Mouse (Mus musculus) midbrain, embryonic 15.5 days (tissue): ENCODE results near the gene Rgs10. TPM values are rescaled to one million over a fixed set of nuclear protein-coding genes. Genes with fewer than 3 reads are reported as not detected.

Source experiments
- ATAC-seq: fragments of 200-750 bp; cut with Nextera tagmentation; replicated peaks from 2 replicates; pipeline ENCODE4 v1.8.0; 2017; ENCODE audit warnings: moderate TSS enrichment
- H3K27ac ChIP-seq: fragments of 300-500 bp; sonication (generic); 2 replicates; pipeline ENCODE4 v1.5.1; 2015; ENCODE audit warnings: mild to moderate bottlenecking, inconsistent platforms
- H3K27me3 ChIP-seq: fragments of 300-500 bp; sonication (generic); replicated peaks from 2 replicates; pipeline ENCODE4 v1.6.1; 2015; ENCODE audit warnings: inconsistent platforms
- H3K36me3 ChIP-seq: fragments of 300-500 bp; sonication (generic); replicated peaks from 2 replicates; pipeline ENCODE4 v1.6.1; 2015; ENCODE audit warnings: inconsistent platforms
- H3K4me1 ChIP-seq: fragments of 300-500 bp; sonication (generic); 2 replicates; pipeline ENCODE4 v1.6.1; 2015; ENCODE audit warnings: inconsistent platforms
- H3K4me2 ChIP-seq: fragments of 300-500 bp; sonication (generic); 2 replicates; pipeline ENCODE4 v1.6.1; 2015; ENCODE audit warnings: inconsistent platforms, mild to moderate bottlenecking, moderate library complexity
- H3K4me3 ChIP-seq: fragments of 300-500 bp; sonication (generic); 2 replicates; pipeline ENCODE4 v1.5.1; 2015; ENCODE audit warnings: mild to moderate bottlenecking, inconsistent platforms
- H3K9ac ChIP-seq: fragments of 300-500 bp; sonication (generic); 2 replicates; pipeline ENCODE4 v1.6.1; 2015; ENCODE audit warnings: mild to moderate bottlenecking, inconsistent platforms
- H3K9me3 ChIP-seq: fragments of 300-500 bp; sonication (generic); 2 replicates; pipeline ENCODE4 v1.6.1; 2016; ENCODE audit warnings: inconsistent platforms
- WGBS: fragments of 180-500 bp; shearing (Covaris S2); methylation state at CpG from one replicate; pipeline ENCODE4 v1.1.7; 2015; ENCODE audit warnings: mixed read lengths; 5-methylcytosine and 5-hydroxymethylcytosine counted together
- polyA plus RNA-seq: library from polyadenylated mRNA; unstranded; fragments of >200 nt; fragmentation: Nextera tagmentation; extraction: Ambion mirVana; gene quantifications from 2 replicates; pipeline ENCODE4 v1.2.1, GENCODE M21; 2015

Gene Rgs10
- polyA plus RNA-seq, 1 experiment from 2014 or later = 50.4 TPM

GRCm38 (mm10) chr7:128382527-128382860, 36.1 kb downstream of the Rgs10 start:
- Histone ChIP-seq H3K4me3 (no peak overlapping the region), H3K9me3 (no peaks in the 10 kb centered on the region), H3K27ac (no peak overlapping the region), H3K36me3 (no peaks in the 10 kb centered on the region), H3K9ac (no peak overlapping the region), H3K4me1 (no peaks in the 10 kb centered on the region), H3K4me2 (no peak overlapping the region), H3K27me3 (no peaks in the 10 kb centered on the region)
- no peak for ATAC-seq
- WGBS = 95% methylated on average over 6 of the region's 6 CpGs

GRCm38 (mm10) chr7:128381811-128382526, 36.6 kb downstream of the Rgs10 start:
- H3K27me3 ChIP-seq = no peaks in the 10 kb centered on the region
- no peaks in the 10 kb centered on the region for H3K4me1 ChIP-seq
- no peak overlapping the region for H3K27ac ChIP-seq
- ATAC-seq = no peak
- no peak overlapping the region for H3K4me3 ChIP-seq
- no peaks in the 10 kb centered on the region for H3K36me3 ChIP-seq
- H3K9ac ChIP-seq = no peak overlapping the region
- WGBS = 89% methylated on average over 14 of the region's 14 CpGs
- H3K9me3 ChIP-seq = no peaks in the 10 kb centered on the region
- no peak overlapping the region for H3K4me2 ChIP-seq

GRCm38 (mm10) chr7:128381001-128381400, 37.6 kb downstream of the Rgs10 start:
- ATAC-seq = no peak
- WGBS = 91% methylated on average over 2 of the region's 2 CpGs

GRCm38 (mm10) chr7:128379162-128379805, 39.3 kb downstream of the Rgs10 start:
- 63% methylated on average over 16 of the region's 16 CpGs for WGBS
- no peak for ATAC-seq
- H3K27me3 ChIP-seq = no peaks in the 10 kb centered on the region
- H3K9ac ChIP-seq = no peak overlapping the region
- H3K4me3 ChIP-seq = no peak overlapping the region
- no peaks in the 10 kb centered on the region for H3K9me3 ChIP-seq
- H3K4me1 ChIP-seq = no peaks in the 10 kb centered on the region
- H3K27ac ChIP-seq = no peak overlapping the region
- no peak overlapping the region for H3K4me2 ChIP-seq
- H3K36me3 ChIP-seq = no peaks in the 10 kb centered on the region

More at GRCm38 (mm10) chr7:128381001-128381400, 37.6 kb downstream of the Rgs10 start:
- Histone ChIP-seq H3K27ac (no peak overlapping the region), H3K9ac (no peak overlapping the region), H3K4me1 (no peaks in the 10 kb centered on the region), H3K4me3 (no peak overlapping the region), H3K27me3 (no peaks in the 10 kb centered on the region), H3K9me3 (no peaks in the 10 kb centered on the region), H3K4me2 (no peak overlapping the region), H3K36me3 (no peaks in the 10 kb centered on the region)

GRCm38 (mm10) chr7:128376206-128376701, 42.3 kb downstream of the Rgs10 start:
- no peaks in the 10 kb centered on the region for H3K9me3 ChIP-seq
- H3K4me3 ChIP-seq = no peak overlapping the region
- H3K4me1 ChIP-seq = no peaks in the 10 kb centered on the region
- no peak overlapping the region for H3K4me2 ChIP-seq
- H3K9ac ChIP-seq = no peak overlapping the region
- H3K27ac ChIP-seq = no peak overlapping the region
- no peaks in the 10 kb centered on the region for H3K36me3 ChIP-seq
- H3K27me3 ChIP-seq = no peaks in the 10 kb centered on the region
- ATAC-seq = no peak
- 87% methylated on average over 11 of the region's 11 CpGs for WGBS

- no peak overlapping the region for H3K9ac ChIP-seq
- H3K4me3 ChIP-seq = no peak overlapping the region
- 96% methylated on average over 11 of the region's 11 CpGs for WGBS
- no peak overlapping the region for H3K27ac ChIP-seq
- no peaks in the 10 kb centered on the region for H3K4me1 ChIP-seq
- H3K27me3 ChIP-seq = no peaks in the 10 kb centered on the region
- H3K36me3 ChIP-seq = no peaks in the 10 kb centered on the region
- no peak overlapping the region for H3K4me2 ChIP-seq
- no peak for ATAC-seq
- H3K9me3 ChIP-seq = no peaks in the 10 kb centered on the region
Measured at GRCm38 (mm10) chr7:128374156-128374555, 44.4 kb downstream of the Rgs10 start.

- H3K4me2 ChIP-seq = no peak overlapping the region
- no peak overlapping the region for H3K9ac ChIP-seq
- H3K4me3 ChIP-seq = no peak overlapping the region
- WGBS = 90% methylated on average over 8 of the region's 8 CpGs
- no peak for ATAC-seq
- no peaks in the 10 kb centered on the region for H3K27me3 ChIP-seq
- H3K36me3 ChIP-seq = no peaks in the 10 kb centered on the region
- H3K4me1 ChIP-seq = no peaks in the 10 kb centered on the region
- no peak overlapping the region for H3K27ac ChIP-seq
- H3K9me3 ChIP-seq = no peaks in the 10 kb centered on the region
Measured at GRCm38 (mm10) chr7:128373751-128374150, 44.8 kb downstream of the Rgs10 start.

- Histone ChIP-seq H3K4me2 (no peak overlapping the region), H3K4me3 (no peak overlapping the region), H3K9me3 (no peaks in the 10 kb centered on the region), H3K4me1 (no peaks in the 10 kb centered on the region), H3K27ac (no peak overlapping the region), H3K9ac (no peak overlapping the region), H3K36me3 (no peaks in the 10 kb centered on the region), H3K27me3 (no peaks in the 10 kb centered on the region)
- 54% methylated on average over 3 of the region's 3 CpGs for WGBS
- ATAC-seq = no peak
Measured at GRCm38 (mm10) chr7:128372331-128372730, 46.2 kb downstream of the Rgs10 start.

- Histone ChIP-seq H3K4me1 (no peaks in the 10 kb centered on the region), H3K4me3 (no peak overlapping the region), H3K9me3 (no peaks in the 10 kb centered on the region), H3K4me2 (no peak overlapping the region), H3K27ac (no peak overlapping the region), H3K9ac (no peak overlapping the region), H3K36me3 (no peaks in the 10 kb centered on the region), H3K27me3 (no peaks in the 10 kb centered on the region)
- 88% methylated on average over 12 of the region's 12 CpGs for WGBS
- no peak for ATAC-seq
Measured at GRCm38 (mm10) chr7:128369366-128369765, 49.2 kb downstream of the Rgs10 start.

- no peaks in the 10 kb centered on the region for H3K9me3 ChIP-seq
- no peaks in the 10 kb centered on the region for H3K4me1 ChIP-seq
- H3K4me2 ChIP-seq = no peak overlapping the region
- no peak overlapping the region for H3K27ac ChIP-seq
- no peaks in the 10 kb centered on the region for H3K36me3 ChIP-seq
- 93% methylated on average over 6 of the region's 6 CpGs for WGBS
- no peak overlapping the region for H3K4me3 ChIP-seq
- no peaks in the 10 kb centered on the region for H3K27me3 ChIP-seq
- ATAC-seq = no peak
- no peak overlapping the region for H3K9ac ChIP-seq
Measured at GRCm38 (mm10) chr7:128368828-128369227, 49.7 kb downstream of the Rgs10 start.

GRCm38 (mm10) chr7:128366654-128367053, 51.9 kb downstream of the Rgs10 start:
- no peaks in the 10 kb centered on the region for H3K36me3 ChIP-seq
- no peaks in the 10 kb centered on the region for H3K9me3 ChIP-seq
- 66% methylated on average over 11 of the region's 11 CpGs for WGBS
- H3K4me3 ChIP-seq = no peak overlapping the region
- H3K27ac ChIP-seq = no peak overlapping the region
- no peaks in the 10 kb centered on the region for H3K4me1 ChIP-seq
- no peak overlapping the region for H3K4me2 ChIP-seq
- no peaks in the 10 kb centered on the region for H3K27me3 ChIP-seq
- ATAC-seq = no peak
- H3K9ac ChIP-seq = no peak overlapping the region

GRCm38 (mm10) chr7:128365096-128365715, 53.4 kb downstream of the Rgs10 start:
- Histone ChIP-seq H3K9ac (no peak overlapping the region), H3K27me3 (no peaks in the 10 kb centered on the region), H3K4me2 (no peak overlapping the region), H3K27ac (no peak overlapping the region), H3K9me3 (no peaks in the 10 kb centered on the region), H3K36me3 (no peaks in the 10 kb centered on the region), H3K4me1 (no peaks in the 10 kb centered on the region), H3K4me3 (no peak overlapping the region)
- ATAC-seq = no peak
- 68% methylated on average over 4 of the region's 4 CpGs for WGBS
